Mouse (Mus musculus) duodenum, adult 2 months (tissue): ENCODE data around the gene Tbc1d12. TPM values are rescaled to one million over a fixed set of nuclear protein-coding genes. Genes with fewer than 3 reads are reported as not detected.

Experiments used
- polyA plus RNA-seq: library from polyadenylated mRNA; depleted of rRNA; stranded (reverse); fragments of >200 nt; gene quantifications from 2 replicates; pipeline ENCODE4 v1.2.3, GENCODE M21; 2012; ENCODE audit warnings: low replicate concordance; rRNA removed

Gene Tbc1d12
- 1.4 and 2.1 TPM in 2 replicates for polyA plus RNA-seq

GRCm38 (mm10) chr19:38836438-38837170 lies at the start of gene Tbc1d12:
Tbc1d12 (plus strand) TSS chr19:38836579.

GRCm38 (mm10) chr19:38818766-38819426 lies 17.5 kb upstream of the Tbc1d12 start, which contains the start of gene Noc3l:
Noc3l (minus strand) TSS chr19:38819237.

GRCm38 (mm10) chr19:38930788-38931565 lies 94.6 kb downstream of the Tbc1d12 start, which contains the start of gene Hells:
Hells (plus strand) TSS chr19:38930915.

Other genes with a start within 250 kb of the Tbc1d12 start
- gene Noc3l, start 17.3 kb upstream of the Tbc1d12 start, polyA plus RNA-seq, result 0.65 and 1.2 TPM in 2 replicates
- 0.36 and 0.39 TPM in 2 replicates for gene Hells, start 94.3 kb downstream of the Tbc1d12 start, polyA plus RNA-seq
- 35.8 and 47.6 TPM in 2 replicates for gene Cyp2c55, start 170.4 kb downstream of the Tbc1d12 start, polyA plus RNA-seq
- 105 and 142 TPM in 2 replicates for gene Cyp2c65, start 224.4 kb downstream of the Tbc1d12 start, polyA plus RNA-seq